Mouse (Mus musculus) bone marrow, adult 2 months (tissue): ENCODE data around the gene Ttc7.

Experiments
- CTCF ChIP-seq: fragments of 200-500 bp; IDR thresholded peaks from 2 replicates; pipeline ENCODE4 v1.5.1; 2011; ENCODE audit warnings: low read length, control low read depth; ENCODE audit not compliant: control insufficient read depth, insufficient read depth
- POLR2A ChIP-seq: fragments of 200-500 bp; IDR thresholded peaks from 2 replicates; pipeline ENCODE4 v1.6.1; 2011; ENCODE audit warnings: low read depth, mild to moderate bottlenecking, control low read depth, low read length, borderline replicate concordance; ENCODE audit not compliant: control insufficient read depth

- TF ChIP-seq CTCF = no peak
- no peak for TF ChIP-seq POLR2A
Observed at GRCm38 (mm10) chr17:87284482-87285040, 1.9 kb downstream of the Ttc7 start.
